Mouse (Mus musculus) embryonic facial prominence, embryonic 14.5 days (tissue): Measurements from ENCODE around the gene Ttc41. TPM values are rescaled to one million over a fixed set of nuclear protein-coding genes. Genes with fewer than 3 reads are reported as not detected.

Source experiments
- ATAC-seq: fragments of 200-750 bp; cut with Nextera tagmentation; 2 replicates; pipeline ENCODE4 v1.8.0; 2017; ENCODE audit warnings: low read depth, moderate number of reproducible peaks, moderate TSS enrichment
- DNase-seq: peaks from one replicate; pipeline ENCODE4 v3.0.0-alpha.2; 2015; ENCODE audit warnings: low spot score
- H3K27ac ChIP-seq: fragments of 300-500 bp; sonication (generic); replicated peaks from 2 replicates; pipeline ENCODE4 v1.5.1; 2014; ENCODE audit warnings: low read depth, mild to moderate bottlenecking, low read length, moderate library complexity
- H3K27me3 ChIP-seq: fragments of 300-500 bp; sonication (generic); replicated peaks from 2 replicates; pipeline ENCODE4 v1.6.1; 2014; ENCODE audit warnings: low read length; ENCODE audit not compliant: control insufficient read depth, insufficient read depth
- H3K36me3 ChIP-seq: fragments of 300-500 bp; sonication (generic); 2 replicates; pipeline ENCODE4 v1.6.1; 2014; ENCODE audit warnings: low read length, mixed read lengths; ENCODE audit not compliant: control insufficient read depth, insufficient read depth
- H3K4me1 ChIP-seq: fragments of 300-500 bp; sonication (generic); 2 replicates; pipeline ENCODE4 v1.6.1; 2014; ENCODE audit warnings: antibody characterized with exemption, low read length; ENCODE audit not compliant: control insufficient read depth, insufficient read depth
- H3K4me2 ChIP-seq: fragments of 300-500 bp; sonication (generic); 2 replicates; pipeline ENCODE4 v1.6.1; 2014; ENCODE audit warnings: low read depth, mild to moderate bottlenecking, low read length, moderate library complexity, mixed read lengths
- H3K4me3 ChIP-seq: fragments of 300-500 bp; sonication (generic); 2 replicates; pipeline ENCODE4 v1.5.1; 2014; ENCODE audit warnings: low read depth, mild to moderate bottlenecking, low read length
- H3K9ac ChIP-seq: fragments of 300-500 bp; sonication (generic); 2 replicates; pipeline ENCODE4 v1.6.1; 2014; ENCODE audit warnings: low read depth, mild to moderate bottlenecking, low read length, moderate library complexity, mixed read lengths
- H3K9me3 ChIP-seq: fragments of 300-500 bp; sonication (generic); 2 replicates; pipeline ENCODE4 v1.6.1; 2016; ENCODE audit warnings: low read length; ENCODE audit not compliant: control insufficient read depth
- WGBS: fragments of 180-500 bp; shearing (Covaris S2); extraction: QIAGEN DNeasy Blood & Tissue Kit; methylation state at CpG from one replicate; pipeline ENCODE4 v1.1.7; 2014; 5-methylcytosine and 5-hydroxymethylcytosine counted together
- polyA plus RNA-seq: library from polyadenylated mRNA; unstranded; fragments of >200 nt; fragmentation: Nextera tagmentation; extraction: Ambion mirVana; gene quantifications from 2 replicates; pipeline ENCODE4 v1.2.1, GENCODE M21; 2014

Ttc41 gene
- polyA plus RNA-seq, 1 experiment from 2014 or later = 1.1 TPM

DNA sequence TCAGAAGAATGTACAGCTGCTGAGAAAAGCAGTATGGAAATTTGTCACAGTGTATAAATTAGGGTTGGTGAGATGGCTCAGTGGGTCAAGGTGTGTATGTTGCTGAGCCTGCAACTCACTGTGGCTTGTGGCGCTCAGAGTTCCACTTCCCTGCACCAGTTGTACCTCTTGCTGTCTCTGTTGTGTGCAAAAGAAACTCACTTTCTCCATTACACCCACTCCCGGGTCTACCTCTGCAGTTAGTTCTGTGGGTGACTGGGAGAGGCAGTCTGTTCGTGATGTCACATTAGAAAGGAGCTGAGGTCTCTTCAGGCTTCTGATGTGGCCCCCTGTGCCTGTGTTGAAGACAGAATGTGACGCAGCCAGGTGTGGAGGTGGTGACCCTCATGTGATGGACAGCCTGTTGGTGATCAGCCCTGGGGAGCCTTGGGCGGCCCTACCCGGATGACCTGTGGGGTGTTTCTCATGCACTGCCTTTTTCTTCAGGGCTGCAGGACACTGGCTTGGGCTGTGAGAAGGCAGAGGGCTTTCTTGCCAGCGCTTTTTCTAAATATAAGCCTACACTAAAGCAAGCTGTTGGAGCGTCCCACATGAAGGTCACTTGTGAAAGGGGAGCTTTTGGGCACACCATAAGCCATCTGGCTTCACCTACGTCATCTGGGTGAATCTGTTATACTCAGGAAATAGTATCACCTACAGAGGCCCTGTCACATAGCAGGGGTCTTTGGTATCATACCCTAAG, 89.4 kb downstream of the Ttc41 start:
- Histone ChIP-seq H3K36me3 (no peaks in the 10 kb centered on the region), H3K4me1 (no peaks in the 10 kb centered on the region), H3K27ac (no peak overlapping the region), H3K9me3 (no peaks in the 10 kb centered on the region), H3K27me3 (no peaks in the 10 kb centered on the region), H3K4me2 (no peak overlapping the region), H3K4me3 (no peak overlapping the region), H3K9ac (no peak overlapping the region)
- WGBS = 87% methylated on average over 9 of the region's 9 CpGs
- no peak for DNase-seq
- no peak for ATAC-seq

DNA sequence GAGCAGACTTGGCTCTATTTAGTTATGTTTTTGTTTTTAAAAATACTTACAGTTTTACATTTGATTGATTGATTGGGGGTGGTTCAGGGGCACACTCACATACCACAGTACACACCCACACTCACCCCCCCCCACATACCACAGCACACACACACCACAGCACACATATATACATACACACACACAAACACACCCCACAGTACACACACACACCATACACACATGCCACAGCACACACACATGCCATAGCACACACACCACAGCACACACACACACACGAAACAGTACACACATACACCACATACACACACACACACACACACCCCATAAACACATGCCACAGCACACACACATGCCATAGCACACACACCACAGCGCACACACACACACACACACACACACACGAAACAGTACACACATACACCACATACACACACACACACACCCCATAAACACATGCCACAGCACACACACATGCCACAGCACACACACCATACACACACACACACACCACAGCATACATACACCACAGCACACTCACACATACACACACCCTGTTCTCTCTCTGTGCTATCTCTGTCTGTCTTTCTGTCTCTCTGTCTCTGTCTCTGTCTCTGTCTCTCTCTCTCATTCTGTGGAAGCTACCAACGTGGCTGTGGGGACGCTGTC, 90.6 kb downstream of the Ttc41 start:
- Histone ChIP-seq H3K4me1 (no peaks in the 10 kb centered on the region), H3K9me3 (no peaks in the 10 kb centered on the region), H3K9ac (no peak overlapping the region), H3K27ac (no peak overlapping the region), H3K4me2 (no peak overlapping the region), H3K27me3 (no peaks in the 10 kb centered on the region), H3K4me3 (no peak overlapping the region), H3K36me3 (no peaks in the 10 kb centered on the region)
- 95% methylated on average over 5 of the region's 5 CpGs for WGBS
- DNase-seq = no peak
- ATAC-seq = no peak

- DNase-seq (no peak), ATAC-seq (no peak)
- no peaks in the 10 kb centered on the region for H3K9me3 ChIP-seq
- WGBS = 89% methylated on average over 1 of the region's 1 CpGs
- no peak overlapping the region for H3K4me3 ChIP-seq
- H3K27ac ChIP-seq = no peak overlapping the region
- no peak overlapping the region for H3K9ac ChIP-seq
- H3K27me3 ChIP-seq = no peaks in the 10 kb centered on the region
- no peaks in the 10 kb centered on the region for H3K36me3 ChIP-seq
- peaks cover 4% of the 10 kb centered on the region for H3K4me1 ChIP-seq
- H3K4me2 ChIP-seq = no peak overlapping the region
These were observed 101.8 kb downstream of the Ttc41 start for GRCm38 (mm10) chr10:86807362-86807761.

DNA sequence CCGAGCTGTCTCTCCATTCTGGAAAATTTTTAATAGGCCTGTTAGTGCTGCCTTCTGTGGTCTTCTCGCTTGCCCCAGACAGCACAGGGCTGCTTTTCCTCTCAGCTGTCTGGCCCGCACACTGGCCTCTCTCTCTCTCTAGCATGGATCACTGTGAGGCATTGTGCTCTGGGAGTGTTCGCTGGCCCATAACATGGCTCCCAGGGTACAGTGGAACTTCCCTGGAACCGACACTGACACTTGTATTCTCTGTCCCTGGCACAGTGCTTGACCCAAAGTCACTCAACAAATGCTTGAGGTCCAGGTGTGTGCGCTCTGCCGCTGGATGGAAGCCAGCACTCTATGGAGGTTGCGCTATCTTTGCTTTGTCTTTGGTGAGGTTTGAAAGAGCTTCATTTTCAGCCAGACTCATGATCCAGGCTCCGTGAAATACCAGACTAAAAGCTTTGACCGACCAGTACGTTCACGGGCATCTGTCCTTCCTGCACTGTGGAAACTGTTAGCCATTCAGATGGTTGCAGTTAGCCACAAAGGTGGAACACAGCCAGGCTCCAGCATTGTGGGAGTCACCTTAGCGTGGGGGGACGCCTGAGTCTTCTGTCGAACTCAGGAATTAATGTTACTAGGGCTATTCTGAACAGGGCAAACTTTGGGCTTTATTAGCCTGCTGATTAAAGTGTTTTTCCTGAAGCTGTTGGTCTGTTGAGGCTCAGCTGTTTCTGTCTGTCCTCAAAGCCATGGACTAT, 102.6 kb downstream of the Ttc41 start:
- DNase-seq = no peak

DNA sequence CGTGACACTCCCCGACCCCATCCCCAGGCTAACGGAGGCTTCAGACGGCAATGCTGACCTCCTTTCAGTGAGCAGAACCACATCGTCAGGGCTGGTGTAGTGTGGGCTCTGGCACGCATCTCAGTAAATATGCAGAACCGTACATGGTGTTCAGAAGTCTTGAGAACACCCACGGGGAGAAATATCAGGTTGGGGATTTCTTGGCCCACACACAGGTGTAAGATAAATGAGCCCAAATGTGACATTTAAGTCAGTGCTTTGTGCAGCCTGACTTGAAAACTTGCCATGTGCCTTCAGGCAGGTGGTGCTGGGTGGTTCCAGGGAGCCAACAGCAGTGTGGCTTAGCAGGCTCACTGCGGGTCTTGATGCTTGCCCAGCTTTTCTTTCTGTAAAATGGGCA, 104.4 kb downstream of the Ttc41 start:
- no peak for ATAC-seq
- no peak overlapping the region for H3K4me2 ChIP-seq
- H3K27ac ChIP-seq = no peak overlapping the region
- no peak overlapping the region for H3K9ac ChIP-seq
- H3K4me1 ChIP-seq = peaks cover 4% of the 10 kb centered on the region
- no peak overlapping the region for H3K4me3 ChIP-seq
- no peaks in the 10 kb centered on the region for H3K27me3 ChIP-seq
- WGBS = 75% methylated on average over 9 of the region's 9 CpGs
- no peaks in the 10 kb centered on the region for H3K9me3 ChIP-seq
- DNase-seq = no peak
- no peaks in the 10 kb centered on the region for H3K36me3 ChIP-seq

More for the DNA sequence above, 102.6 kb downstream of the Ttc41 start:
- H3K27me3 ChIP-seq = no peaks in the 10 kb centered on the region
- WGBS = 72% methylated on average over 15 of the region's 15 CpGs
- peak; percentile 61; the same call in 1 of the 2 replicates for ATAC-seq
- H3K4me1 ChIP-seq = peaks cover 4% of the 10 kb centered on the region
- no peaks in the 10 kb centered on the region for H3K9me3 ChIP-seq
- no peaks in the 10 kb centered on the region for H3K36me3 ChIP-seq
- no peak overlapping the region for H3K27ac ChIP-seq
- H3K4me2 ChIP-seq = no peak overlapping the region
- H3K4me3 ChIP-seq = no peak overlapping the region
- H3K9ac ChIP-seq = no peak overlapping the region

GRCm38 (mm10) chr10:86810612-86811011, 105.0 kb downstream of the Ttc41 start:
- Histone ChIP-seq H3K4me3 (no peak overlapping the region), H3K27me3 (no peaks in the 10 kb centered on the region), H3K36me3 (no peaks in the 10 kb centered on the region), H3K9ac (no peak overlapping the region), H3K4me2 (no peak overlapping the region), H3K9me3 (no peaks in the 10 kb centered on the region), H3K27ac (no peak overlapping the region), H3K4me1 (peaks cover 4% of the 10 kb centered on the region)
- ATAC-seq = no peak
- WGBS = 84% methylated on average over 5 of the region's 5 CpGs
- DNase-seq = no peak

DNA sequence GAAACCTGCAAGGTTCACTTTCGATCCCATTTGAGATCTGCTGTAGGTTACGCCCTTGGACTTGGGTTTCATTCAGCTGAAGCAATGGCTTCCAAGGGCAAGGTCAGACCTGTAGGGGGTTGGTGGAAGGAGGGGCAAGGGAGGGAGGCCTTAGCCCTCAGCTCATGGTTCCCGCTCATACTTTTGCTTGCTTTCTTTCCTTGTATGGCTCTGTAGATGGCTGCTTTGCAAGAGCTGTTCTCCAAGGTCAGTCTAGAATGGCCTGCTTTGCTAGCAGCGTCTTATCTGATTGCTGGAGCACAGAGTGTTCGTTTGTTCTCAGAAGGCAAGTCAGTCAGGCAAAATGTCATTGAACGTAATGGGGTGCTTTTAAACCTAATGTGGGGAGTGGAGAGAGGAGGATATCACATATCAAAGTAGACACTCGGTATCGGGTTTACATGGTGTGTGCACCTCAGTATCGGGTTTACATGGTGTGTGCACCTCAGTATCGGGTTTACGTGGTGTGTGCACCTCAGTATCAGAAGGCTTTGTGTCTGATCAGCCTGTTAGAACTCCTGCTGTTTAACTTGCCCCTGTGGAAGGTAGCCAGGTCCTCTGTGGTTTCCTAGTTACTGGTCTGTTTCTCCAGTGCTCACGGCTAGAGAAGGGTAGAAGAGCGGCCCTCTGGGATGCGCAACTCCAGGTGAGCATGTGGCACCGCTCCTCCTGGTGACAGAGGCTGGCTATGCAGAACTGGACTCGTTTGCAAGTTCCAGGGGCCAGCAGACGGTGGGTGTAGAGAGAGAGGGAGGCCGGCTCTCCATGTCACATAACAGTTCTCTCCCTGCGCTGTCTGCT, 108.9 kb downstream of the Ttc41 start:
- Histone ChIP-seq H3K9me3 (no peaks in the 10 kb centered on the region), H3K4me2 (no peak overlapping the region), H3K4me1 (peaks cover 3% of the 10 kb centered on the region; the same call in 1 of the 2 replicates), H3K9ac (no peak overlapping the region), H3K27me3 (no peaks in the 10 kb centered on the region), H3K36me3 (no peaks in the 10 kb centered on the region), H3K4me3 (no peak overlapping the region), H3K27ac (peak overlapping the region; percentile 7; the same call in 1 of the 2 replicates)
- ATAC-seq (peak; percentile 58), DNase-seq (no peak)
- 49% methylated on average over 19 of the region's 19 CpGs for WGBS

- H3K27ac ChIP-seq = no peak overlapping the region
- no peak overlapping the region for H3K4me3 ChIP-seq
- H3K27me3 ChIP-seq = no peaks in the 10 kb centered on the region
- peaks cover 8% of the 10 kb centered on the region; the same call in 1 of the 2 replicates for H3K4me1 ChIP-seq
- ATAC-seq = no peak
- H3K9me3 ChIP-seq = no peaks in the 10 kb centered on the region
- no peaks in the 10 kb centered on the region for H3K36me3 ChIP-seq
- no peak overlapping the region for H3K4me2 ChIP-seq
- WGBS = 65% methylated on average over 7 of the region's 7 CpGs
- no peak for DNase-seq
- no peak overlapping the region for H3K9ac ChIP-seq
These were observed 109.5 kb downstream of the Ttc41 start for GRCm38 (mm10) chr10:86815133-86815532.
